Mouse (Mus musculus): ENCODE measurements at regions not wholly inside any gene's neighbourhood (a gene's known extent, or its start where the extent isn't known, plus 50 kb on each side); places are given as distances from the start of the nearest gene placed in this dataset.

DNA sequence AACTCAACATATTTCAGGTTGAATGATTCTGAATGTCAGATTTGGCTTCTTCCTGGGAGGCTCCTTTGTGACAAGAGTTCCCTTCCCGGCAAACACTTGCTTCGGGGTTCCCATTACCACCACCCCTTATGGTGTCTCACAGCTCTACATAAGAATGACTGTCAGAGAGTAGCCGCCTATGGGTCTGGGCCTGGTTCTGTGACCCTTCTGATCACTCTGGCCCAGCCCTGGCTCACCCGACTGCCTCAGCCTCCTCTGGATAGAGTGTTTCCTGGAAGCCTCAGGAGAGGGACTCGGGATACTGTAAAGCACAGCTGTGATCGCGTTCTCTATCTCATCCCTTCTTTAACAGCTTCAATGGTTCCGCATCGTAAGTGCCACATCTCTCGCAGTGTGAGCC, 363.0 kb upstream of the Cdh11 start:
- TF ChIP-seq POLR2A (IDR thresholded peaks at IDR 0.05; ENCODE audit: insufficient read depth, low read depth, low read length) (no peak), CTCF (IDR thresholded peaks at IDR 0.05) (no peak), EP300 (IDR thresholded peaks at IDR 0.05; ENCODE audit: insufficient read depth, low read depth, low read length) (no peak)

All from heart, adult 2 months (tissue).